Mouse (Mus musculus) neural tube, embryonic 14.5 days (tissue): ENCODE measurements around the gene Flt1. TPM values are rescaled to one million over a fixed set of nuclear protein-coding genes. Genes with fewer than 3 reads are reported as not detected.

Experiments used
- ATAC-seq: fragments of 200-750 bp; cut with Nextera tagmentation; 2 replicates; pipeline ENCODE4 v1.8.0; 2017; ENCODE audit warnings: low read depth, mild to moderate bottlenecking, moderate TSS enrichment, moderate library complexity
- H3K27ac ChIP-seq: fragments of 300-500 bp; sonication (generic); 2 replicates; pipeline ENCODE4 v1.5.1; 2014; ENCODE audit warnings: low read depth, mild to moderate bottlenecking, control low read depth, low read length, moderate library complexity, mixed read lengths
- H3K27me3 ChIP-seq: fragments of 300-500 bp; sonication (generic); 2 replicates; pipeline ENCODE4 v1.6.1; 2014; ENCODE audit warnings: low read length; ENCODE audit not compliant: control insufficient read depth, insufficient read depth
- H3K36me3 ChIP-seq: fragments of 300-500 bp; sonication (generic); 2 replicates; pipeline ENCODE4 v1.6.1; 2014; ENCODE audit warnings: low read length, mixed read lengths; ENCODE audit not compliant: control insufficient read depth, insufficient read depth
- H3K4me1 ChIP-seq: fragments of 300-500 bp; sonication (generic); 2 replicates; pipeline ENCODE4 v1.6.1; 2014; ENCODE audit warnings: low read length; ENCODE audit not compliant: control insufficient read depth, insufficient read depth
- H3K4me2 ChIP-seq: fragments of 300-500 bp; sonication (generic); 2 replicates; pipeline ENCODE4 v1.6.1; 2014; ENCODE audit warnings: mild to moderate bottlenecking, low read depth, low read length, control low read depth
- H3K4me3 ChIP-seq: fragments of 300-500 bp; sonication (generic); 2 replicates; pipeline ENCODE4 v1.5.1; 2014; ENCODE audit warnings: low read depth, low read length, control low read depth, mixed read lengths
- H3K9ac ChIP-seq: fragments of 300-500 bp; sonication (generic); replicated peaks from 2 replicates; pipeline ENCODE4 v1.6.1; 2014; ENCODE audit warnings: low read depth, mild to moderate bottlenecking, control low read depth, low read length, mixed read lengths
- H3K9me3 ChIP-seq: fragments of 300-500 bp; sonication (generic); 2 replicates; pipeline ENCODE4 v1.6.1; 2016; ENCODE audit warnings: low read length; ENCODE audit not compliant: control insufficient read depth
- WGBS: fragments of 180-500 bp; shearing (Covaris S2); extraction: QIAGEN DNeasy Blood & Tissue Kit; methylation state at CpG from one replicate; pipeline ENCODE4 v1.1.7; 2014; 5-methylcytosine and 5-hydroxymethylcytosine counted together
- polyA plus RNA-seq: library from polyadenylated mRNA; unstranded; fragments of >200 nt; fragmentation: Nextera tagmentation; extraction: Ambion mirVana; gene quantifications from 2 replicates; pipeline ENCODE4 v1.2.1, GENCODE M21; 2014

The Flt1 gene
- 9.9 and 15.3 TPM in 2 replicates for polyA plus RNA-seq

DNA sequence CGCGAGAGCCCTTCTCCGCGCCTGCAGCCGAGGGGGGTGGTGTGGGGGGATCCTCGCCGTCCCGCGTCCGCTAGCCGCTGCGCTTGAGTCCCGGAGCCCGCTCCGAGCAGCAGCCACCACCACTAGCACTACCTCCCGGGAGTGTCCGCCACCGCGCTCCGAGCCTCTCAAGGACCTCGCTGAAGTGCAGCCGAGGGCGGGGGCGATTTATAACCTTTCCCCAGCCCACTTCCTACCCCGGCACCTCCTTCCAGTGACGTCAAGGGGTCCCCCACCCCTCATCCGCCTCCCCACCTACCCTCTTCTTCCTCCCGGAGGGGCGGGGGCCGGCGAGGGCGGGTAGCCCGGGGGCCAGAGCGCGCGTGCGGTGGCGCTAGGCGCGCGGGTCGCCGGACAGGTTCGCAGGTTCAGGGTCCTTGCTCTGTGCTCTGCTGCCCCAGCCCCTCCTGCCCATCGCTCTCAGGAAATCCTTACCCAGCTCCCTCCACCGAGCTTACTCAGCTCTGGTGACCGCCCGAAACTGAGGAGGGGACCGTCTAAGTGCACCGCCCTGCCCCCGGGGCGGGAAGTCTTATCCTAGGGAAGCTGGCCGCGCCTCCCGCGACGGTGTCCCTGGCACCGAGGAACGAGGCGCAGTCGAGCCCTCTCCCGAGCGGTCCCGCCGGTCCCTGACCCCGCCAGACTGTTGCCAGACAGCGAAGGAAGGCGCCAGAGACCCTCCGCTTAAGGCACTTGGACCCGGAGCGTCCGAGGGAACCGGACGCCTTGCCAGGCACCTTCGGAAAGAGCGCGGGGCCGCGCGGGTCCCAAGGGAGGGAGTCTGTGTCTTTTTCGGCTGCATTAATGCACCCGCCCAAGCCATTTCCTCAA, at the start of gene Flt1:
TSS of gene Flt1 (minus strand) at position 181 of the 870 bp plus-strand sequence.
- Histone ChIP-seq H3K36me3 (no peaks in the 10 kb centered on the region), H3K9ac (peak within 1 kb of the TSS; percentile 16), H3K27me3 (peaks cover 58% of the 10 kb centered on the region), H3K4me1 (peaks cover 11% of the 10 kb centered on the region; the same call in 1 of the 2 replicates), H3K4me3 (peak within 1 kb of the TSS; percentile 32), H3K9me3 (no peaks in the 10 kb centered on the region), H3K4me2 (peak within 1 kb of the TSS; percentile 55), H3K27ac (0 out of 2 replicates have a peak within 1 kb of the TSS, but pooled peaks have one; percentile 22)
- WGBS, result under 1% methylated on average over 70 of the region's 82 CpGs
- no peak; the same call in 1 of the 2 replicates for ATAC-seq

DNA sequence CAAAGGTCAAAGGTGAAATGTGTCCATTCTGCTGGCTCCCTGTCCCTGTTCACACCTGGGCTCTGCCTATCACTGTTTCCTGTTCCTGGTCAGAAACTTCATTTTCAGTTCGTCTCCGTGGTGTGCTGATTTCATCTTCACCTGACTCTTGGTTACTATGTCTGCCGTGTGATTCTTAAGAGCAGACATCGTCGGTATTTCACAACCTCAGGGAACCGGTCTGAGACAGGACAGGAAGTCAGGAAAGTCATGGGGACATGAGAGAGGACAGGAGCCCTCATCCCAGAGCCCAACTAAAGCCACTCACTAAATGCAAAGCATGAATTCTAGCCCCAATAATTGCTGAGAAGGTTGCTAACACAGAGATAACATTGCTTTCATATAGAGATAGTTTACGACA, 49.4 kb upstream of the Flt1 start:
- ATAC-seq, result no peak

DNA sequence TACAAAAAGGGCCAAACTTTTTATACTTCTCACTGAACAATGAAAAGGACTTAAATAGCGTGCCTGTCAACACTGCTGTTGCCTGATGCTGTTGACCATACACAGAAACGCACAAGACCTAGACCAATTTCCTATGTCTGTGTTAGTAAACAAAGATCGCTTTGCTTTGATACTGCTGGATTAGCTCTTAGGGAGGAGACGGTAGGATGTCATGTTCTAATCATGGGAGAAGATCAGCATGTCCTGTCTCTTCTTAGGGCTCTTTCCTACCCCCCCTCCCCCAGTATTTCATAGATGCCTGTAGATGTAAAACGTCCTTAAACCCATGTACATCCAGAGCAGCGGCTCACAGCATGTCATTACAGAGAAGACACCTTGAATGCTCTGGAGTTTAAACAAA, 44.1 kb upstream of the Flt1 start:
- WGBS, result 88% methylated on average over 6 of the region's 6 CpGs
- H3K4me2 ChIP-seq, result no peak overlapping the region
- no peak for ATAC-seq
- no peak overlapping the region for H3K4me3 ChIP-seq
- H3K36me3 ChIP-seq, result no peaks in the 10 kb centered on the region
- H3K27me3 ChIP-seq, result no peaks in the 10 kb centered on the region
- no peaks in the 10 kb centered on the region for H3K9me3 ChIP-seq
- H3K27ac ChIP-seq, result no peak overlapping the region
- no peak overlapping the region for H3K9ac ChIP-seq
- no peaks in the 10 kb centered on the region for H3K4me1 ChIP-seq

More for the DNA sequence above, 49.4 kb upstream of the Flt1 start:
- Histone ChIP-seq H3K27me3 (no peaks in the 10 kb centered on the region), H3K9ac (no peak overlapping the region), H3K4me2 (no peak overlapping the region), H3K36me3 (no peaks in the 10 kb centered on the region), H3K4me3 (no peak overlapping the region), H3K4me1 (no peaks in the 10 kb centered on the region), H3K27ac (no peak overlapping the region), H3K9me3 (no peaks in the 10 kb centered on the region)
- WGBS, result 90% methylated on average over 7 of the region's 7 CpGs

DNA sequence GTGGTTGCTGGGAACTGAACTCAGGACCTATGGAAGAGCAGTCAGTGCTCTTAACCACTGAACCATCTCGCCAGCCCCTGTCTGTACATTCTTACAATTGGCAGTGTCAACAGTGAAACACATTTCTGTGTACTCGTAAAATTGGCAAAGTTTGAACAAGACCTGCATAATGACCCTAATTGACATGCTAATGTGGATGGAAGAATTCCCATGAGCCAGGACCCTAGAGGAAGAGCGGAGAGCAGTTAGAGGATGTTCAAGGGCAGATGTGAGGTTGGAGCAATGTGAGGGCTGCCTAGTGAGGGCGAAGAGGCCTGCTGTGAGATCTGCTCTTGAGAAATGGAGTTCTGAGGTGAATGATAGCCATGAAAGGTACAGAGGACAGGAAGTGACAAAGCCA, 38.2 kb upstream of the Flt1 start:
- Histone ChIP-seq H3K27me3 (no peaks in the 10 kb centered on the region), H3K36me3 (no peaks in the 10 kb centered on the region), H3K9ac (no peak overlapping the region), H3K27ac (no peak overlapping the region), H3K9me3 (no peaks in the 10 kb centered on the region), H3K4me2 (no peak overlapping the region), H3K4me3 (no peak overlapping the region), H3K4me1 (no peaks in the 10 kb centered on the region)
- 72% methylated on average over 4 of the region's 4 CpGs for WGBS
- no peak for ATAC-seq

DNA sequence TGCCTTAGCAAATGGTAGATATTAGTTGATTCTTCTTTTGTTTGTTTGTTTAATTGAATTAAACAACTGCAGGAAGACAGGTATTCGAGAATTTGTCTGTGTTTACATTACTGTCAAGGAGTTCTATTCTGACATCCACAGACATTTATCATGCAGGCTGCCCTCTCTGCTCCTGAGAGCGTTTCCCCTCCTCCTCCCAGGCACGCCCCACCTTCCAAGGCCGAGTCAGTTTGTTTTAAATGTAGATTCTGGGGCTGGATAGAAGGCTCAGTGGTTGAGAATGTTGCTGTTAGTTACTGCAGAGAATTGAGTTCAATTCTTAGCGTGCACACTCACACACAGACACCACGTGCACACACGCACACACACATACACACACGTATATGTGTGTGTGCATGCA, 36.2 kb upstream of the Flt1 start:
- Histone ChIP-seq H3K27ac (no peak overlapping the region), H3K4me1 (no peaks in the 10 kb centered on the region), H3K27me3 (no peaks in the 10 kb centered on the region), H3K4me2 (no peak overlapping the region), H3K9ac (no peak overlapping the region), H3K36me3 (no peaks in the 10 kb centered on the region), H3K4me3 (no peak overlapping the region), H3K9me3 (no peaks in the 10 kb centered on the region)
- no peak for ATAC-seq
- 28% methylated on average over 8 of the region's 8 CpGs for WGBS

DNA sequence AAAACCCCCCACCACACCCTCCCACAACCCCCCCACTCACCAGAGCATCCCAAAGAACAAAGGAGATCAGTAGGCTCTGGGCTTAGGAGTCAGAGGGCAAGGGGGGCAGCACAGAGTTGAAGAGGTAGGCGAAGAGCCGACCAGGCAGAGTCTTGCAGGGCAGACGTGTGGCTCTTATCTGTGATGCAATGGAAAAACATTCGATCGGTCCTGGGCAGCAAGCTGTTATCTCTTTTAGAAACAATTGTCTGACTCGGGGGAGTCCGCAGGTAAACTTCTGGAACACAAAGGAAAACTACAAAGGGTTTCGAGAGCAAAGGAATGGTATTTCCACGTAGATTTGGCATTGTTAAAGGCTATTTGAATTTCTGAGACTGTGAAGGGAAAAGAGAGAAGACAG, 35.5 kb upstream of the Flt1 start:
- no peak overlapping the region for H3K4me3 ChIP-seq
- H3K4me2 ChIP-seq, result no peak overlapping the region
- no peaks in the 10 kb centered on the region for H3K9me3 ChIP-seq
- H3K27ac ChIP-seq, result no peak overlapping the region
- 10% methylated on average over 9 of the region's 9 CpGs for WGBS
- no peak for ATAC-seq
- no peak overlapping the region for H3K9ac ChIP-seq
- no peaks in the 10 kb centered on the region for H3K4me1 ChIP-seq
- no peaks in the 10 kb centered on the region for H3K36me3 ChIP-seq
- no peaks in the 10 kb centered on the region for H3K27me3 ChIP-seq

DNA sequence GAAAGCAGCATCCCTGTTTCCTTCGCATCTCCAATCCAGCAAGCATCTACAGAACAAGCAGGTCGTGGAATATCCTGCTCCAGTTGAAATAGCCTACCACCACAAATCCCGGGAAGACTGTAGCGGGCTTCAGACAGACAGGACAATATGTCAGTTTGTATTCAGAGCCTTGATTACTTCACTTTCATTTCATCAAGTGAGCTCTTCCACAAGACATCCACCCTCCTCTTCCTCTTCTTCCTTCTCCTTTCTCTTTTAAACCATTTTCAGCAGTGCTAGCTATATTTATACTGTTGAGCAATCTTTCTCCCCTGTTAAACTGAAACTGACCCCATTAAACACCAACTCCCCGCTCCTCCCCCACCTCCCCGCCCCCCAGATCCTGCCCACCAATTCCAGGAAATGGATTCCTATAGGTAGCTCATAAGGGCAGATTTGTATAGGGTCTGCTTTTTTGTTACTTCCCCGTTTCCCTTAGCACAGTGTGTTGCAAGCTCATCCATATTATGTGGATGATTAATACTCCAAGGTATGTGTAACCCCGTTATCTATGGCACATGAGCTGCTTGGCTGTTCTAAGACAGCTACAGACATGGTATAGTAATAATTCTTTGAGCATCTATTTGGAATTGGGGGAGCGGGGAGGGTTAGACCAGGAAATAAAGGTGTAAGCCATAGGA, 33.0 kb upstream of the Flt1 start:
- Histone ChIP-seq H3K36me3 (no peaks in the 10 kb centered on the region), H3K9me3 (no peaks in the 10 kb centered on the region), H3K4me3 (no peak overlapping the region), H3K9ac (no peak overlapping the region), H3K27me3 (no peaks in the 10 kb centered on the region; the same call in 1 of the 2 replicates), H3K4me2 (peak overlapping the region; percentile 14; the same call in 1 of the 2 replicates), H3K4me1 (no peaks in the 10 kb centered on the region), H3K27ac (no peak overlapping the region)
- ATAC-seq, result no peak
- 71% methylated on average over 9 of the region's 9 CpGs for whole genome bisulfite sequencing

DNA sequence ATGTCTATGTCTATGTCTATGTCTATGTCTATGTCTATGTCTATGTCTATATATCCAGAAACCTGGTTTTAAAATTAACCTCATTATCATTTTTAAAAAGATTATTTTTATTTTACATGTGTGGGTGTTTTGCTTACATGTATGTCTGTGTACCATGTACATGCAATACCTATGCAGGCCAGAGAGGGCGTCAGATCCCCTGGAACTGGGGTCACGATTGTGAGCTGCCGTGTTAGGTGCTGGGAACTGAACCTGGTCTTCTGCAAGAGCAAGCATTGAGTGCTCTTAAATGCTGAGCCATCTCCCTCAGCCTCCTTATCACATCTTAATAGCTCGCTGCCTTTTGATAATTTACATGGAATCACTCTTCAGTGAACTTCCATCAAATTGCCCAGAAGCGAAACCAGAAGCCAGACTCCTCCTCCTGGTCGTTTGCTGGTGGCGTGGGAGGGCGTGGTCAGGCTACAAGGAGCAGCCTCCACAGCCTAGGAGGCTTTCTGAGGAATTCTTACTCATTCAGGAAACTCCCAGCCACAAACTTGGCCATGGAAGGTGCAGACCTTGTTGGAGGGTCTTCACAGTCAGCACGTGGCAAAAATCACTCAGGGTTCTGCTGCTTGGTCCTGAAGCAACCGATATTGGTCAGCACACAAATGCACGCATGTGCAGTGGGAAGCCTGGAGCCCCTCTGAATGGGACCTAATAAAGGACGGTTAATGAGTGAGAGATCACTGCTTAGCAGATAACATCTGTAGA, 32.2 kb upstream of the Flt1 start:
- peaks cover 5% of the 10 kb centered on the region for H3K27me3 ChIP-seq
- 49% methylated on average over 12 of the region's 12 CpGs for WGBS
- H3K9me3 ChIP-seq, result no peaks in the 10 kb centered on the region

More for the DNA sequence above, 32.2 kb upstream of the Flt1 start:
- H3K36me3 ChIP-seq, result no peaks in the 10 kb centered on the region
- H3K4me1 ChIP-seq, result no peaks in the 10 kb centered on the region
- no peak overlapping the region for H3K9ac ChIP-seq
- peak overlapping the region; percentile 14; the same call in 1 of the 2 replicates for H3K4me2 ChIP-seq
- H3K4me3 ChIP-seq, result no peak overlapping the region
- no peak for ATAC-seq
- H3K27ac ChIP-seq, result no peak overlapping the region
